Mouse (Mus musculus) adrenal gland, postnatal 14 days (tissue): ENCODE results near the gene Miga2. TPM values are rescaled to one million over a fixed set of nuclear protein-coding genes. Genes with fewer than 3 reads are reported as not detected.
A peak's percentile ranks its signal among the peaks of the same experiment; 100 is the strongest.

ENCODE experiments used
- DNase-seq: peaks from one replicate; pipeline ENCODE4 v3.0.0; 2021; ENCODE audit warnings: mixed read lengths
- total RNA-seq: library from RNA; stranded (reverse); gene quantifications from 2 replicates; pipeline ENCODE4 v1.2.3, GENCODE M21; 2021

Miga2 gene
- total RNA-seq, 1 experiment from 2014 or later, result 87.9 TPM

DNA sequence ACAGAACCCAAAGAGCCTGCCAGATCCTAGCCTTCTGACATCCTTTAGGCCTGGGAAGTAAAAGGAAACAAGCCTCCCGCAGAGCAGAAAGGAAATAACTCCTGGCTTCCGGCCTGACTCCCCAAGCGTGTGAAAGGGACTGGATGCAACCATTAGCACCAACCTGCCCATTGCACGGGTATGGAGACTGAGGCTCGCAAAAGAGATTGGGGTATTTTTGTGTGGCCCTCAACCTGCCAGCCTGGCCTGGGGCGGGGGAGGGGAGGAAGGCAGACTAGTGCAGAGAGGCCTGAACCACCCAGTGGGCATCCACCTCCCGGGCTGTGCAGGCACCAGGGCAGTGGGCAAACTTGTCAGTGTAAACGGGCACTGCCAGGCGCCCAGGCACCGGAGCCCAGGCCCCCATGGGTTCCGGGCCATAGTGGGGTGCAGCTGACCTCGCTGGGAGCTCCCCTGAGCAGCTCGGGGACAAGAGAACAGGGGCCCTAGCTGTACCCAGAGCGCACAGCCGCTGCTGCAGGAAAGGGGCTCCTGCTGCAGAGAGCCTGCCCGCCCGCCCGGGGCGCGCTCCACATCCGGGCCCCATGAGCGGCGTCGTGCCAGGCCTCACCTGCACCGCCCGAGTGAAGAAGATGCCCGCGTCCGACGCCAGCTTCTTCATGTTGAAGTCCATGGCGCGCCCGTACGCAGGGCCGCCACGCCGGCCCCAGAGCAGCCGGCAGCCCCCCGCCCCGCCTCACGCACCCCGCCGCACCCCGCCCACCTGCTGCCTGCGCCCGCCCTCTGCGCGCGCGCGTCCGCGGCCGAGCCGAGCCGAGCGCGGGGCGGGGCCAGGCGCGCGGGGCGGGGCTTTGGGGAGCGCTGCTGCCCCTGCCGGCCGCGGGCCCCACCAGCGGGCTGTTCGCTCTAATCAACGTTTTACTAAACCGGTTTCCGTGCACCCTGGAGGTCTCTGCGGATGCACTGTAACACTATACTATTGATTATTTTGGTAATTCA is 5.2 kb upstream of the Miga2 start, which contains the start of gene Sh3glb2:
TSS of gene Sh3glb2 (minus strand) at position 805 of the 999 bp plus-strand sequence.
- peak; percentile 94 for DNase-seq

- DNase-seq, result no peak
Measured at GRCm38 (mm10) chr2:30360626-30361025, 3.4 kb upstream of the Miga2 start.

GRCm38 (mm10) chr2:30362865-30363264 is 1.2 kb upstream of the Miga2 start:
- DNase-seq, result no peak

DNA sequence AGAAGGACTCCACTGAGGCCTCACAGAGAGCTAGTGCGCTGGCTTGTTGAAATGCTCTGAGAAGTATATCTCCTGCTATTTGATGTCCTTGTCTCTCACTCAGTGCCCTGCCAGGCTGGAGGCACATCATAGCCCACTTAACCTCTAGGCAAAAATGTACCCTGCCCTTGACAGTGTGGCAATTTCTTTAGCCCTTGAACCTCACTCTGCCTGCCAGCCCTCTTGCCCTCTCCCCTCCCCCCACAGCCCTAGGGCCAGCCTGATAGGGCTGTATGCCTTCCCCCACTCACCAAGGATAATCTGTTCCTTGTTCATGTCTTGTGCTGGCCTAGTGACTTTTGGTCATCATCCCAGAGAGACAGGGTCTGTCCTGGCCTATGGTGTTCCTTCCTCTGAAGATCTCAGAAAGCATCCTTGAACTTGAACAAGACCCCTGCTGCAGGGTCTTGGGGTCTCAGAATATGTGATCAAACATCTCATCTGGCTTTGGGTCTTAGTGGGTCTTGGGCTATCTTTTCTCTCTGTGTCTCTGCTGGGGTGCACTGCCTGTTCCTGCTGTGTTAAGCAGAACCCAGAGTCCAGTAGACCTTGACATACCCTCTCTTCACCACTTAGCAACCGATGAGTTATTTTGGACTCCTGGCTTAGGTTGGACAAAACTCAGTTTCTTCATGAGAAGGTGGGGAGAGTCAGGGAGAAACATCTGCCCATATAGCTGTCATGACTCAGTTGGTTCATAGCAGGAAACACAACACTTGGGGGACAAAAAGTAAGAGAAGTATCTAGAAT is 1.4 kb downstream of the Miga2 start:
- peak; percentile 62 for DNase-seq

- peak; percentile 43 for DNase-seq
Measured at GRCm38 (mm10) chr2:30366203-30366602, 2.2 kb downstream of the Miga2 start.

- DNase-seq, result no peak
Measured at GRCm38 (mm10) chr2:30371544-30371943, 7.5 kb downstream of the Miga2 start.

GRCm38 (mm10) chr2:30372726-30373125 is 8.7 kb downstream of the Miga2 start:
- DNase-seq, result no peak

GRCm38 (mm10) chr2:30375893-30376292 is 11.9 kb downstream of the Miga2 start:
- DNase-seq, result peak; percentile 65

- DNase-seq, result no peak
Measured at GRCm38 (mm10) chr2:30377721-30378120, 13.7 kb downstream of the Miga2 start.

DNA sequence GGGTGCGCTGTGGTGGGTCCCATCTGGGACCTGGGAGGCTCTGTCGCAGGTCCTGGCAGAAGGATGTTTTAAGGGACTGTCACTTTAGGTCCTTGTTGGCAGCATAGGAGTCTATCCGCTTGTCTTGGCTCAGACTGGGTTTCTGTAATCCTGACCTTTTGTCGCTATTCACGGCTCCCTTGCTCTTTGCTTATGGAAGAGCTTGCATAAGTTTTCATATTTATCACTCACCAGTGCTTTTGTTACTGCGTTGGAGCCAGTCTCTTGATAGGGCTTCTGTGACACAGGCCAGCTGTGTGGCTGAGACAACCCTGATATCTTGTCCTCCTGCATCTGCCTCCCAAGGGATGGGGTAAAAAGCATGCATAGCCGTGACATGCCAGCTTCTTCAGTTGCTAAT is 15.3 kb downstream of the Miga2 start:
- peak; percentile 44 for DNase-seq

GRCm38 (mm10) chr2:30380564-30381376 is 16.7 kb downstream of the Miga2 start:
- peak; percentile 58 for DNase-seq

GRCm38 (mm10) chr2:30381377-30381725 is 17.3 kb downstream of the Miga2 start:
- peak; percentile 62 for DNase-seq

GRCm38 (mm10) chr2:30384814-30385213 is 20.8 kb downstream of the Miga2 start:
- DNase-seq, result no peak

DNA sequence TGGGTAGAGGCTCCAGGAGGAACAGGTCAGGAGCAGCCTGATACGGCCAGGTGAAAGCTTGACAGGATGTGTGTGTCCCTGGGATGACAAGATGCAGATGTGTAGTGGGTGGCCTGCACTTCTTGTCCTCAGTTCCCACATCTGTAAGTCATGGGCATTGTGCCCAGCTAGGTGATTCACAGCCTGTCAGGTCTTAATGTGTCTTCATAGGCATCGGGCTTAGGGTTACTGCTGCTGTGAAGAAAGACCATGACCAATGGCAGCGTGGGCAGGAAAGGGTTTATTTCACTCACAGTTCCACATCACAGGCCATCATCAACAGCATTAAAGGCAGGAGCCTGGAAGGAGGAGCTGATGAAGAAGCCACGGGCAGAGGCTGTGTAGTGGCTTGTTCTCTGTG is 21.6 kb downstream of the Miga2 start:
- DNase-seq, result no peak

DNA sequence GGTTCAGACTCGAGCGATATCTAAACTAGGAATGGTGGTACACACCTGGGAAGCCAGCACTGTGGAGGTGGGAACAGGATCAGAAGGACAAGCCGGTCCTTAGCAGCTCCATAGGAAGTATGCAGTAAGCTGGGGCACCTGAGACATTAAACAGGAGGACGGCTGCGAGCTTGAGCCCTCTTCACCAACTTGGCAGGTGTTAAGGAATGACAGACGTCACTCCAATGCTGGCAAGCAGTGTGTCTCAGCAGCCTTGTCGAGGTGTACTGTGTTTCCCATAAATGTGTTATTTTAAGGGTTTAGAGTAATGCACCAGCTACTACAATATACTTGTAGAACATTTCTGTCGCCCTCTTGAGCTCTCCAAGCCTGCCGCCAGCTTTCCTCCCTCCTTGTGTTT is 22.9 kb downstream of the Miga2 start:
- DNase-seq, result no peak

DNA sequence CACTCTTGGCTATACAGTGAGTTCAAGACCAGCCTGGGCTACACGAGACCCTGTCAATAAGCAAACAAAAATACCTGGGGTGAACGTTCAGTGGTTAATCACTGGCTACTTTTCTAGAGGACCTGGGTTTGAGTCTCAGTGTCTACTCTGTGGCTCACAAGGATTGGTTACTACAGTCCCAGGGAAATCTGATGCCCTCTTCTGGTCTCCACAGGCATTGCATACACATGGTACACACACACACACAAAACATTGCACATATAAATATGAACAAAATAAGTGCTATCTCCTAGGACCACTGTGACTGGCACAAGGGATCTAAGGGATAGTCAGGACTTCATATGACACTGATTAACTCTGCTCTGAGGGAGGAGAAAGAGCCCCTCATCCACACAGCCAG is 25.0 kb downstream of the Miga2 start:
- DNase-seq, result no peak

- peak; percentile 99 for DNase-seq
Measured at GRCm38 (mm10) chr2:30392114-30392576, 28.1 kb downstream of the Miga2 start, which contains the start of gene Dolpp1. Dolpp1 (plus strand) TSS chr2:30392254.

GRCm38 (mm10) chr2:30392577-30393369 is 28.7 kb downstream of the Miga2 start:
- peak; percentile 87 for DNase-seq

GRCm38 (mm10) chr2:30393370-30393656 is 29.3 kb downstream of the Miga2 start:
- no peak for DNase-seq

DNA sequence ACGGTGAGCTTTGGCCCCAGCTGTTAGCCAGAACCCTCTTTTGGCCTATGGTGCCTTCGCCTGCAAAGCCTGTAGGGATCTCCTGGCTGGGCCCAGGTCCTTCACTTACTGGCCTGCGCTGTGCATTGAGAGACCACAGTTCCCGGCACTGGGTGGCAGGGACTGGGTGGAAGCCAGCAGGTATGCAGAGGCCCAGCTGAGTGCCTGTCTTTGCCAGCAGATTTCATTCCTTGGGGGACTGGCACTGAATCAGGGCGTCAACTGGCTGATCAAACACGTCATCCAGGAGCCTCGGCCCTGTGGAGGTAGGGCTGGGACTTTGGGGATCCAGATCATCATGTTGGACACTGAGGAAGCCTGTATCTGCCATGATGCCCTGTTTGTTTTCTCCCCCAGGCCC is 31.7 kb downstream of the Miga2 start:
- DNase-seq, result no peak

GRCm38 (mm10) chr2:30396246-30396645 is 32.2 kb downstream of the Miga2 start:
- DNase-seq, result no peak
